Mouse (Mus musculus): Measurements from ENCODE around the gene Prkab2.

- TF ChIP-seq CTCF (IDR thresholded peaks at IDR 0.05; ENCODE audit: borderline replicate concordance, insufficient read depth, low read depth, low read length) (no peak), POLR2A (IDR thresholded peaks at IDR 0.05; ENCODE audit: borderline replicate concordance, insufficient read depth, low read length) (no peak)
Measured at GRCm38 (mm10) chr3:97627893-97628292, 30.1 kb upstream of the Prkab2 start.
